Mouse (Mus musculus) liver, adult 2 months (tissue): ENCODE measurements around the gene Impdh2.

Experiments
- CTCF ChIP-seq: fragments of 200-500 bp; IDR thresholded peaks from 2 replicates; pipeline ENCODE4 v1.5.1; 2011; ENCODE audit warnings: low read depth, low read length, control low read depth
- POLR2A ChIP-seq: fragments of 200-500 bp; IDR thresholded peaks from 2 replicates; pipeline ENCODE4 v1.6.1; 2011; ENCODE audit warnings: low read length, control low read depth; ENCODE audit not compliant: insufficient read depth; ENCODE audit errors: extremely low read depth

DNA sequence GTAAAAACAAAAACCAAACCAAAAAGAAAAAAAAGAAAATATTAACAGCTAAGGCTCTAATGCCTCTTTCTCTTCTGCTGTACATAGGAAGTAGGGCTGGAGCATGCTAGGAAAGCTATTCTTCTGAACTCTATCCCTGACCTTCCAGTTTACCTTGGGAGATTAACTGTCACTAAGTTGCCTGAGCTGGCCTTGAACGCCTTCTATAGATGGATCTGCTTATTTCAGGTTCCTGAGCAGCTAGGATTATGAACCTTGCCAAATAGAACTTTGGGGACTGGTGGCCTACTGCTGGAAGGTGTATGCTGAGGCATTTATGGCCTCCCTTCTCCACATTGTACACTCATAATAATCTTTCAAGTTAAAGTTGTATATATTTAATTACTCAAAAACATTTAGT, 29.1 kb upstream of the Impdh2 start:
- TF ChIP-seq CTCF = no peak
- no peak for TF ChIP-seq POLR2A
